Mouse (Mus musculus) olfactory bulb, adult 2 months (tissue): ENCODE data around the gene 4930447C04Rik.

Experiments
- CTCF ChIP-seq: fragments of 200-500 bp; IDR thresholded peaks from 2 replicates; pipeline ENCODE4 v1.5.1; 2012; ENCODE audit warnings: low read depth, mild to moderate bottlenecking, low read length, moderate library complexity; ENCODE audit not compliant: insufficient read depth
- POLR2A ChIP-seq: fragments of 200-500 bp; IDR thresholded peaks from 2 replicates; pipeline ENCODE4 v1.6.1; 2012; ENCODE audit warnings: mild to moderate bottlenecking, low read depth, low read length, moderate library complexity; ENCODE audit not compliant: insufficient read depth

GRCm38 (mm10) chr12:72837302-72837701, 103.3 kb downstream of the 4930447C04Rik start:
- TF ChIP-seq CTCF, result no peak
- TF ChIP-seq POLR2A, result no peak
